Mouse (Mus musculus): ENCODE results near the gene Olfr1162.
"Not testable (repeated sequence)": the region's sequence is repeated elsewhere in the genome, so short reads cannot be mapped to it uniquely, and the experiment has no call there.

The Olfr1162 gene

DNA sequence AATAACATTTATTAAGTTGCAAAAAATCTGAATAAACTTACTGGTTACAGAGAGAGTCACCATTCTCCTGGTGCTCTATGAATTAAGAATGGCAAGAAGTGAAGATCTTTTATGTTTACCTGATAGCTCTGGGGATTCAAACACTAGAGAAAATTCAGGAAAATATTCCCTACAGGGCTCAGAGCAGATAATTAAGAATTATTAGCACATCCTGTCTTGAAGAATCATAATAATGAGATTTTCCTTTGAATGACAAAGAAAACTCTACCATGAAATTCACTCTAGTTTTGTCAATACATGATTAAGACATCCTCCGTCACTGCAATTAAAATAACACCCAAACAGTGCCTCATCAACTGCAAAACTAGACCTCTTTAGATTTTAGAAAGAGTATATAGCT lies at the start of gene Olfr1162:
Gene Olfr1162 (minus strand): TSS at position 101 of the 400 bp plus-strand sequence.
- no peak for DNase-seq (ENCODE audit: low read depth, low spot score)

DNA sequence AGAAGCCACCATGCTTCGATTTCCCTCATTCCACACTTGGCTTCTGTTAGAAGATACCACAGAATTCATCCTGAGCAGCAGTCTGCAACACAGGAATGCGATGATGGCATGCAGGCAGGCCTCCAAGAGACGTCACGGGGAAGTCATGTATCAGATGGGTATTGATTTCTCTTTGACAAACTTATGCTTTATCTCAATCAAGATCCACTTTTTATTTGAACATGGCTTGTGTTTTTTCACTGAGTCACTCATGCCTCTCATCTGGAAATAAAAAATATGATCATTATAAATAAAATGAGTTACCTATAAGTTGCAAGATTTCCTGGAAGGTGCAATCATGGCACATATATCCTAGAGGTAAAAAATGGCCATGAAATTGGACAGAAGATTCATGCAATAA lies 42.9 kb upstream of the Olfr1162 start, which contains the start of gene Olfr1164:
Gene Olfr1164 (minus strand): TSS at position 101 of the 400 bp plus-strand sequence.
- no peak for DNase-seq (ENCODE audit: low read depth, low spot score)

DNA sequence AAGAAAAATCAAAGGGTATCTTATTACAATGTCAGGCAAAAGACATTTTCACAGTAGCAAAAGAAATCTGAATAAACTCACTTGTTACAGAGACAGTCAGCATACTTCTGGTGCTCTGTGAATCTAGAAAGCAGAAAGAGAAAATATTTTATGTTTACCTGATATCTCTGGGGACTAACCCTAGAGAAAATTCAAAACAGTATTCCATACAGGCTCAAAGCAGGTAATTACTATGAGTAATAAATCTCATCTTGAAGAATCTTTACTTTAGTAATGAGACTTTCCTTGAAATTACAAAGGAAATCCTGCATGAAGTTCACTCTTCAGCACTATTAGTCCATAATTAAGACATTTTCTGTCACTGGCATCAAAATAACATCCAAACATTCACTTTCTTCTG lies 20.8 kb upstream of the Olfr1162 start, which contains the start of gene Olfr1163:
Gene Olfr1163 (minus strand): TSS at position 101 of the 400 bp plus-strand sequence.
- DNase-seq (ENCODE audit: low read depth, low spot score) = no peak

DNA sequence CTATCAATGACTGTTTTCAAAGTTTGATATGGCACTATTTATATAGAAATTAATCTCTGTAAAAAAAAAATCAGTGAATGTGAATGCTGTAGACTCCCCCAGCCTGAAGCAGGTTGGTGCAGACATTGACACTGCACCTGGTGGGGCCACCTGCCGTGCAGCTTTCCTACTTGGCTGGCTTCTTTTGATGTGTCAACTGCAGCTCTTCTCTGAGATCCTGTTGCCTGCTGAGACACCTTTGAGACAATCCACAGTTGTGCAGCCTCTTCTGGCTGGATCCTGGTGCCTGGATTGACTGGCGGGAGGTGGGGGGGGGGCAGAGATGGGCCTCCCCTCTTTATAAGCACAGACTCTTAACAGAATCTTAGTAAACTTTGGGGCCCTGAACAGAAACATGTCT lies 12.7 kb upstream of the Olfr1162 start:
- no peak for DNase-seq (ENCODE audit: low read depth, low spot score)

DNA sequence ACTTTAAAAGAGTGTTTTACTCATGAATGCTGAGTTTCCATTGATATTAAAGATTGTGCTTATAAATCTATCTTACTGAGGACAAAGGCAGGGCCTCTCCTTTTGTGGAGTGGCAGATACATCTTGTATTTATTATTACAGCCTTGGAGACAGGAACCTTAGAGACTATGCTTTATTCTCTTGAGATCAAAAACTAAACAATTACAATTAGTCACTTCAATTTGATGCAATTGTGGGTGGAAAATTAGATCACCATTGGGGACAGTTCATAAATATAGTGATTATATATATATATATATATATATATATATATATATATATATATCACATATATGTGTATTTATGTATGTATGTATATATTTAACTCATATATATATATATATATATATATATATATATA lies 13.3 kb downstream of the Olfr1162 start, which contains the start of gene Olfr73:
Gene Olfr73 (minus strand): TSS at position 101 of the 400 bp plus-strand sequence.
- no peak for DNase-seq (ENCODE audit: low read depth, low spot score)

DNA sequence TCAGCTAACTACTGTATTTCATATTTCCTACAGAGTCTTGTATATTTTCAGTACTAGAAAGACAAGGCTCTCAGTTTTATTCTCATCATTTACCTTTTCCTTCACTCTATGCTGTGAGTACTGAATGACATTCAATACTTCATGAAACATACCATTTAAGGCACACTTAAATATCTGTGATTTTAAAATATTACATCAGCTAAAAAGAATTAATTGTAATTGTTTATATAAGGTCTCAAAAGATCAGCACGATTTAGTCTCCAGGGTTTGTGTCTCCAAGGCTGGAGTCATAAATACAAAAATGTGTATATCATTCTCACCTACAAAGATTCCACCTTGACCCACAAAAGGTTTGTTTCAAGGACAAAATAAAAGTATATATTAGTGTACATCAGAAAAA lies 28.5 kb downstream of the Olfr1162 start, which contains the start of gene Olfr1161:
Gene Olfr1161 (plus strand): TSS at position 301 of the 400 bp plus-strand sequence.
- DNase-seq (ENCODE audit: low read depth, low spot score) = not testable (repeated sequence)

DNA sequence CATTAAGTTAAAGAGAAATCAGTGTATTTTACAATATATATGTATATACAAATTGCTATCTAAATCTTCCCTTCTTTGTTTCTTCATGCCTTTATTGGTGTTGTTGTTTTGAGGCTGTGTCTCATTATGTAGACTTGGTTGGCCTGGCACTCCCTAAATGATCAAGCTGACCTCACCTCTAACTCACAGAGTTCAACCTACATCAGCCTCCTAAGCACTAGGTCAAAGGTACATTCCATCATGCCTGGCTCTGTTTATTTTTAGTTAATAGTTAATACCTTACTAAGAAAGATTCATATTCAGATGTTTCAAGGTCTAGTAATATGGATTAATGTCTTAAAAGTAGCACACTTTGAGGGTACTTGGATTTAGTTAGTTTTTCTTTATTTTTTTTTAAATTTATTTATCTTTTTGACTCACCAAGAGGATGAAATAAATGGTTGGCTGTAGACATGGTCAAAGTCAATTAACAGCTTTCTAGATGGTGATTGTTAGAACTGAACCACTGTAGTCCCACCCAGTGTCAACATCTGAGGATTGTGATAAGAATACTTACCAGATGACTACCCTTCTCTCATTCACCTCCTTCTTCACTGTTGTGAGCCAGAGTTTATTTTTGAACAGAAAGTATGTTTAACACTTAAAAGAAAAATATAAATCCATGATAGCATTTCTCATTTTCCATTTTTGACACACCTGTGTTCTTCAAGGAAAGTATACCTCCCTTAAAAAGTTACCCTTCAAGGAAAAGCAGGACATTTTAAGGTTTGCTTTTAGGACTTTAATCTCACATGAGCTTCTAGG lies 43.2 kb downstream of the Olfr1162 start, which contains the start of gene Olfr1160:
Gene Olfr1160 (minus strand): TSS at position 754 of the 804 bp plus-strand sequence.
- no peak for DNase-seq (ENCODE audit: low read depth, low spot score)

All from CD4-positive, CD25-positive, alpha-beta regulatory T cell, adult 2 months (primary cell).